Mouse (Mus musculus): ENCODE data around the gene Slc16a9. TPM values are rescaled to one million over a fixed set of nuclear protein-coding genes. Genes with fewer than 3 reads are reported as not detected.

Slc16a9 gene
- polyA plus RNA-seq, 1 experiment from 2014 or later: 1.9 TPM

GRCm38 (mm10) chr10:70279349-70279748, 34.4 kb downstream of the Slc16a9 start:
- no peaks in the 10 kb centered on the region for H3K36me3 ChIP-seq
- ATAC-seq (ENCODE audit: insufficient number of reproducible peaks, insufficient read depth, low FRiP score, low TSS enrichment): no peak
- no peaks in the 10 kb centered on the region for H3K4me1 ChIP-seq
- H3K9ac ChIP-seq: no peak overlapping the region
- H3K27ac ChIP-seq: no peak overlapping the region
- no peak overlapping the region for H3K4me2 ChIP-seq (replicated peaks)
- H3K27me3 ChIP-seq: no peaks in the 10 kb centered on the region
- 78% methylated on average over 8 of the region's 8 CpGs for WGBS
- H3K9me3 ChIP-seq: no peaks in the 10 kb centered on the region
- H3K4me3 ChIP-seq: no peak overlapping the region

- no peaks in the 10 kb centered on the region for H3K27me3 ChIP-seq
- WGBS: 36% methylated on average over 9 of the region's 9 CpGs
- H3K4me3 ChIP-seq: no peak overlapping the region
- H3K4me1 ChIP-seq: peaks cover 13% of the 10 kb centered on the region; the same call in 1 of the 2 replicates
- no peak overlapping the region for H3K9ac ChIP-seq
- H3K4me2 ChIP-seq (replicated peaks): peak overlapping the region; percentile 19
- no peak overlapping the region for H3K27ac ChIP-seq
- no peaks in the 10 kb centered on the region for H3K36me3 ChIP-seq
- ATAC-seq (ENCODE audit: insufficient number of reproducible peaks, insufficient read depth, low FRiP score, low TSS enrichment): 0 out of 2 replicates have a peak, but pooled peaks have one; percentile 45
- H3K9me3 ChIP-seq: no peaks in the 10 kb centered on the region
Observed at GRCm38 (mm10) chr10:70287825-70288235, 42.9 kb downstream of the Slc16a9 start.

- no peaks in the 10 kb centered on the region for H3K9me3 ChIP-seq
- ATAC-seq (ENCODE audit: insufficient number of reproducible peaks, insufficient read depth, low FRiP score, low TSS enrichment): no peak
- 62% methylated on average over 14 of the region's 14 CpGs for WGBS
- no peak overlapping the region for H3K4me3 ChIP-seq
- H3K36me3 ChIP-seq: no peaks in the 10 kb centered on the region
- H3K4me1 ChIP-seq: peaks cover 13% of the 10 kb centered on the region; the same call in 1 of the 2 replicates
- no peak overlapping the region for H3K27ac ChIP-seq
- H3K27me3 ChIP-seq: no peaks in the 10 kb centered on the region
- no peak overlapping the region for H3K4me2 ChIP-seq (replicated peaks)
- H3K9ac ChIP-seq: no peak overlapping the region
Observed at GRCm38 (mm10) chr10:70288406-70289327, 43.8 kb downstream of the Slc16a9 start.

- H3K9me3 ChIP-seq: no peaks in the 10 kb centered on the region
- H3K4me2 ChIP-seq (replicated peaks): no peak overlapping the region
- ATAC-seq (ENCODE audit: insufficient number of reproducible peaks, insufficient read depth, low FRiP score, low TSS enrichment): no peak
- H3K36me3 ChIP-seq: no peaks in the 10 kb centered on the region
- no peak overlapping the region for H3K27ac ChIP-seq
- no peaks in the 10 kb centered on the region for H3K27me3 ChIP-seq
- no peak overlapping the region for H3K4me3 ChIP-seq
- no peak overlapping the region for H3K9ac ChIP-seq
- 18% methylated on average over 7 of the region's 7 CpGs for WGBS
- H3K4me1 ChIP-seq: peaks cover 17% of the 10 kb centered on the region
Observed at GRCm38 (mm10) chr10:70292014-70292413, 47.1 kb downstream of the Slc16a9 start.

- no peak for ATAC-seq (ENCODE audit: insufficient number of reproducible peaks, insufficient read depth, low FRiP score, low TSS enrichment)
- H3K4me3 ChIP-seq: no peak overlapping the region
- 42% methylated on average over 8 of the region's 8 CpGs for WGBS
- no peak overlapping the region for H3K4me2 ChIP-seq (replicated peaks)
- no peaks in the 10 kb centered on the region for H3K9me3 ChIP-seq
- peaks cover 9% of the 10 kb centered on the region for H3K4me1 ChIP-seq
- H3K9ac ChIP-seq: no peak overlapping the region
- H3K27ac ChIP-seq: no peak overlapping the region
- no peaks in the 10 kb centered on the region for H3K27me3 ChIP-seq
- no peaks in the 10 kb centered on the region for H3K36me3 ChIP-seq
Observed at GRCm38 (mm10) chr10:70294094-70294493, 49.2 kb downstream of the Slc16a9 start.

DNA sequence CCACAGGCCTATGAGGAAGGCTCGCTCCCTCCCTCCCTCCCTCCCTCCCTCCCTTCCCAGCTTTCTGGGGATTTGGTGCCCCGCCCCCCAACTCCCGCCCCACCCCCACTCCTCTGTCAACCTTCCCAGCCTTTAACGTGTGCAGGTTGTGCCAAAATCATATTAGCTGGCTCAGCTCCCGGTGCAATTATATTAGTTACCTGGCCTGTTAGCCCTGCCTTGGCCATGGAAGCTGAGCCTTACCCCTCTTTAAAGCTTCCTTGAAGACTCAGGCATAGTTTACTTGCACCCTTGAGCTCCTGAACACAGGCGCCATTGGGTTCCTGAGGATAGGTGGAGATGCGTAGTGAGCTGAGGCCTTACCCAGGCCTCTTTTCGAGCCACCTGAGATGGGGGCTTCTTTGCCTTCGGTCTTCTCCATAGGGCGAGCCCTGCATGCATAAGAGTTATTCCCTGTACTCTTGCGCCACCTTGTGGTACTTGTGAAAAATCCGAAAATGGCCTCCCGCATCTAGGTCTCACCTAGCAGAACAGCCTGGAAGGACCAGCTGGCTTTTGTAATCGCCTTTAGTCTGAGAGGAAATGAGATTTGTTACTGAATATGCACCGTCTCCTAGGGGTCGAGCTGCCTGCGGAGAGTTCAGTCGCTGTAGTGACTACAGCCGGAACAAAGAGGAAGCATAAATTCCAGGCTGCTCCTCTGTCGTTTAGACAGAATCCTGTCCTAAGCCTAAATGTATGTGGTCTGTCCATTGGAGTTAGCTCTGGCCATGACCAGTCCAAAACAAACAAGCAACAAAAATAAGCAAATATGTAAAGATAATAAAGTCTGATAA, 51.8 kb downstream of the Slc16a9 start:
- ATAC-seq (ENCODE audit: insufficient number of reproducible peaks, insufficient read depth, low FRiP score, low TSS enrichment): peak; percentile 81
- no peak overlapping the region for H3K9ac ChIP-seq

DNA sequence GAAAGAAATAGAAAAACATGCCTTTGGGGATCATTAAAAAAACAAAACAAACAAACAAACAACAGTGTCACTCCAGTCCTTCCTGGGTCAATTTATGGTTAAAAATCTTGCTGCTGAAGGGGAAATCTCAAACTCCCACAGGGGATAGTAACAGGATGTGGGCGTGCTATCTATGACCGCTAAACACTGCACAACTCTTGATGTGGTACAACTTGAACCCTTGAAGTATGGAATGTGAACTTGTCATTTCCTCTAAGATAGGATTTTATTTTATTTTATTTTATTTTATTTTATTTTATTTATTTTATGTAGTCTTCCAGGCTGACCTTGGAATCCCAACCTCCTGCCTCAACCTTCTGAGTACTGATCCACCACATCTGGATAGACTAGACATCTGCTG, 54.2 kb downstream of the Slc16a9 start:
- Histone ChIP-seq H3K9ac (no peak overlapping the region), H3K27me3 (no peaks in the 10 kb centered on the region), H3K27ac (no peak overlapping the region), H3K9me3 (no peaks in the 10 kb centered on the region), H3K4me3 (no peak overlapping the region), H3K36me3 (no peaks in the 10 kb centered on the region), H3K4me2 (replicated peaks) (no peak overlapping the region), H3K4me1 (peaks cover 4% of the 10 kb centered on the region; the same call in 1 of the 2 replicates)
- 69% methylated on average over 2 of the region's 2 CpGs for WGBS
- ATAC-seq (ENCODE audit: insufficient number of reproducible peaks, insufficient read depth, low FRiP score, low TSS enrichment): no peak

More for the DNA sequence above, 51.8 kb downstream of the Slc16a9 start:
- Histone ChIP-seq H3K27ac (no peak overlapping the region), H3K36me3 (no peaks in the 10 kb centered on the region), H3K4me3 (no peak overlapping the region), H3K9me3 (no peaks in the 10 kb centered on the region), H3K27me3 (no peaks in the 10 kb centered on the region), H3K4me1 (peaks cover 9% of the 10 kb centered on the region), H3K4me2 (replicated peaks) (0 out of 2 replicates have a peak overlapping the region, but pooled peaks have one; percentile 16)
- WGBS: 4% methylated on average over 20 of the region's 20 CpGs

DNA sequence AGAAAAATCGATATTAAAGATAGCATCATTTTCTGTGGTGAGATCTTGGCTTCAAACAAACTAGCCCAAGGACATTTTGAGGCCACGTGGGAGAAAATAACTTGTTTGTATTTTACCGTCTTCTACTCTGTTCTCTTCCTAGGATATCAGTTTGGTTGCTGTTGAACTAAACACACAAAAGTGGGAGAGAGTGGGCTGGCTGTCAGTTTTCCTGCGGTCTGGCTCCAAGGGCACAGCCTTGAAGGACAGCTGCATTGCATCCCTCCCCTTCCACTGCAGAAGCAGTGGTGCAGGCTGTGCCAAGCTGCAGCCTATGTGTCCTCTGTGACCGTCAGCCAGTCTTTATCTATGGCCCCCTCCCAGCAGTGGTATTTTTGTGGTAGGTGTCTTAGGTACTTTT, 54.8 kb downstream of the Slc16a9 start:
- no peak for ATAC-seq (ENCODE audit: insufficient number of reproducible peaks, insufficient read depth, low FRiP score, low TSS enrichment)
- peaks cover 4% of the 10 kb centered on the region; the same call in 1 of the 2 replicates for H3K4me1 ChIP-seq
- H3K27ac ChIP-seq: no peak overlapping the region
- no peaks in the 10 kb centered on the region for H3K9me3 ChIP-seq
- no peak overlapping the region for H3K4me3 ChIP-seq
- no peak overlapping the region for H3K4me2 ChIP-seq (replicated peaks)
- H3K27me3 ChIP-seq: no peaks in the 10 kb centered on the region
- H3K9ac ChIP-seq: no peak overlapping the region
- WGBS: 27% methylated on average over 5 of the region's 5 CpGs
- H3K36me3 ChIP-seq: no peaks in the 10 kb centered on the region

DNA sequence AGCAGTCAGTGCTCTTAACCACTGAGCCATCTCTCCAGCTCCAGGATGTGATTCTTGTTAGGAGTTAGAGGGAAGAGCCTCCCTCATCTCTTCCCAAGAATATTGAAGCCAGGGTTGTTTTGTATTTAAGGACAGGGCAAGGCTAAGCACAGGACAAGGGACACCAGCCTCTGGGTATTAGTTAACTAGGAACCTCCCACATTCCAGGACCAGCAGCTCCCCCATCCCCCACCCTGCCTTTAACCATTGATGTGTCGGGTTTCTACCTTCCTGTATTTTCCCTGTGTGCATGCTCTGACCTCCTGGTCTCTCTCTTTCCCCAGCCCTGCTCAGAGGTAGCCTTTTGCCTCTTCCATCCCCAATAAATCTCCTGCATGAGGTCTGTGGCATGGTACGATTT, 56.3 kb downstream of the Slc16a9 start:
- 38% methylated on average over 2 of the region's 2 CpGs for WGBS
- no peaks in the 10 kb centered on the region for H3K27me3 ChIP-seq
- H3K4me1 ChIP-seq: peaks cover 4% of the 10 kb centered on the region; the same call in 1 of the 2 replicates
- H3K36me3 ChIP-seq: no peaks in the 10 kb centered on the region
- no peak overlapping the region for H3K27ac ChIP-seq
- H3K9ac ChIP-seq: no peak overlapping the region
- ATAC-seq (ENCODE audit: insufficient number of reproducible peaks, insufficient read depth, low FRiP score, low TSS enrichment): no peak
- no peak overlapping the region for H3K4me2 ChIP-seq (replicated peaks)
- H3K4me3 ChIP-seq: no peak overlapping the region
- no peaks in the 10 kb centered on the region for H3K9me3 ChIP-seq

DNA sequence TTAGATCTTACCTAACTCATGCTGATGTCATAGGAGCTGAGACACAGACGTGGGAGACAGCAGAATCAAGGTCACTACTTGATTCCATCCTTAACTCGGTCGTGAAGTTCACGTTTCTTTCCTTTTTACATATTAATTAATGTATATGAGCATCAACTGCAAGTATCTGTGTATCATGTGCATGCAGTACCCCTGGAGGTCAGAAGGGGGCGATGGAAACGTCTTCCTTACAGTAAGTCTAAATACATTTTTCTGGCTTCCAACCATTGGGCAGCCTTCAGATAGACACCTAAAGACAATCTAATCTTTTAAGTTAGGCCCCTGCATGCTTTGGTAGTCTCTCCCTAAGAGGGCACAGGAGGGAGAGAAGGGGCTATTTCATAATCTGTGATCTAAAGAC, 58.3 kb downstream of the Slc16a9 start:
- Histone ChIP-seq H3K27me3 (no peaks in the 10 kb centered on the region), H3K9me3 (no peaks in the 10 kb centered on the region), H3K27ac (no peak overlapping the region), H3K9ac (no peak overlapping the region), H3K4me3 (no peak overlapping the region), H3K36me3 (no peaks in the 10 kb centered on the region), H3K4me2 (replicated peaks) (no peak overlapping the region), H3K4me1 (no peaks in the 10 kb centered on the region)
- WGBS: 86% methylated on average over 6 of the region's 6 CpGs
- ATAC-seq (ENCODE audit: insufficient number of reproducible peaks, insufficient read depth, low FRiP score, low TSS enrichment): no peak

GRCm38 (mm10) chr10:70305683-70306082, 60.8 kb downstream of the Slc16a9 start:
- H3K9ac ChIP-seq: no peak overlapping the region
- no peaks in the 10 kb centered on the region for H3K36me3 ChIP-seq
- H3K27me3 ChIP-seq: no peaks in the 10 kb centered on the region
- H3K9me3 ChIP-seq: no peaks in the 10 kb centered on the region
- 58% methylated on average over 5 of the region's 5 CpGs for WGBS
- H3K27ac ChIP-seq: no peak overlapping the region
- H3K4me1 ChIP-seq: no peaks in the 10 kb centered on the region
- no peak overlapping the region for H3K4me2 ChIP-seq (replicated peaks)
- no peak for ATAC-seq (ENCODE audit: insufficient number of reproducible peaks, insufficient read depth, low FRiP score, low TSS enrichment)
- no peak overlapping the region for H3K4me3 ChIP-seq

Measured in embryonic facial prominence, embryonic 12.5 days (tissue).